Mouse (Mus musculus) CD4-positive, CD25-positive, alpha-beta regulatory T cell, adult 2 months (primary cell): ENCODE measurements around the gene Gm20388.

Experiments
- DNase-seq: peaks from one replicate; pipeline ENCODE4 v3.0.0-alpha.2; 2012; ENCODE audit warnings: low read depth, low spot score

Gm20388 gene

GRCm38 (mm10) chr8:122191054-122191376 lies 2280.4 kb downstream of the Gm20388 start:
- DNase-seq = no peak

- DNase-seq = no peak
Observed at GRCm38 (mm10) chr8:122192771-122193170, 2282.1 kb downstream of the Gm20388 start.

GRCm38 (mm10) chr8:122193521-122193920 lies 2282.9 kb downstream of the Gm20388 start:
- no peak for DNase-seq

- no peak for DNase-seq
Observed at GRCm38 (mm10) chr8:122194396-122194795, 2283.8 kb downstream of the Gm20388 start.

GRCm38 (mm10) chr8:122197342-122197741 lies 2286.7 kb downstream of the Gm20388 start:
- DNase-seq = no peak

GRCm38 (mm10) chr8:122198378-122199025 lies 2287.9 kb downstream of the Gm20388 start:
- DNase-seq = no peak

GRCm38 (mm10) chr8:122199191-122199590 lies 2288.6 kb downstream of the Gm20388 start:
- DNase-seq = no peak

GRCm38 (mm10) chr8:122199841-122200240 lies 2289.2 kb downstream of the Gm20388 start:
- no peak for DNase-seq

GRCm38 (mm10) chr8:122211591-122211990 lies 2300.9 kb downstream of the Gm20388 start:
- no peak for DNase-seq

- DNase-seq = no peak
Observed at GRCm38 (mm10) chr8:122215630-122216029, 2305.0 kb downstream of the Gm20388 start.

GRCm38 (mm10) chr8:122216433-122216832 lies 2305.8 kb downstream of the Gm20388 start:
- no peak for DNase-seq

- DNase-seq = no peak
Observed at GRCm38 (mm10) chr8:122217456-122218177, 2307.0 kb downstream of the Gm20388 start.

GRCm38 (mm10) chr8:122223976-122224649 lies 2313.5 kb downstream of the Gm20388 start:
- no peak for DNase-seq

GRCm38 (mm10) chr8:122224650-122225022 lies 2314.0 kb downstream of the Gm20388 start:
- DNase-seq = no peak

- no peak for DNase-seq
Observed at GRCm38 (mm10) chr8:122225446-122225845, 2314.8 kb downstream of the Gm20388 start.

- DNase-seq = no peak
Observed at GRCm38 (mm10) chr8:122227345-122227744, 2316.7 kb downstream of the Gm20388 start.

- no peak for DNase-seq
Observed at GRCm38 (mm10) chr8:122228792-122229575, 2318.3 kb downstream of the Gm20388 start.

GRCm38 (mm10) chr8:122229819-122230711 lies 2319.4 kb downstream of the Gm20388 start:
- DNase-seq = no peak

- peak; percentile 59 for DNase-seq
Observed at GRCm38 (mm10) chr8:122230712-122231337, 2320.2 kb downstream of the Gm20388 start.

GRCm38 (mm10) chr8:122234055-122234454 lies 2323.4 kb downstream of the Gm20388 start:
- DNase-seq = no peak
